Mouse (Mus musculus): ENCODE data around the gene Med7. TPM values are rescaled to one million over a fixed set of nuclear protein-coding genes. Genes with fewer than 3 reads are reported as not detected.

The Med7 gene
- polyA plus RNA-seq (2015; fragmentation: Nextera tagmentation; extraction: Ambion mirVana) = 64.0 and 66.6 TPM in 2 replicates

GRCm38 (mm10) chr11:46436760-46437458 lies at the start of gene Med7:
Gene Med7 (plus strand): TSS chr11:46436925.
- Histone ChIP-seq H3K4me2 (peak within 1 kb of the TSS; percentile 87), H3K9me3 (replicated peaks) (no peaks in the 10 kb centered on the region), H3K9ac (replicated peaks) (peak within 1 kb of the TSS; percentile 94), H3K27me3 (replicated peaks) (no peaks in the 10 kb centered on the region), H3K36me3 (peaks cover 11% of the 10 kb centered on the region; the same call in 1 of the 2 replicates), H3K4me1 (peaks cover 16% of the 10 kb centered on the region), H3K4me3 (replicated peaks) (peak within 1 kb of the TSS; percentile 100), H3K27ac (replicated peaks) (peak within 1 kb of the TSS; percentile 91)
- peak; percentile 100 for ATAC-seq (ENCODE audit: low FRiP score)
- WGBS = under 1% methylated on average over 59 of the region's 59 CpGs

GRCm38 (mm10) chr11:46387061-46387460 lies 49.7 kb upstream of the Med7 start:
- ATAC-seq (ENCODE audit: low FRiP score) = no peak
- Histone ChIP-seq H3K9ac (replicated peaks) (no peak overlapping the region), H3K4me3 (replicated peaks) (no peak overlapping the region)

GRCm38 (mm10) chr11:46388438-46388837 lies 48.3 kb upstream of the Med7 start:
- Histone ChIP-seq H3K27ac (replicated peaks) (no peak overlapping the region), H3K4me2 (no peak overlapping the region), H3K9ac (replicated peaks) (no peak overlapping the region), H3K4me1 (no peaks in the 10 kb centered on the region), H3K9me3 (replicated peaks) (no peaks in the 10 kb centered on the region), H3K27me3 (replicated peaks) (no peaks in the 10 kb centered on the region), H3K36me3 (no peaks in the 10 kb centered on the region), H3K4me3 (replicated peaks) (no peak overlapping the region)
- no peak for ATAC-seq (ENCODE audit: low FRiP score)
- WGBS = 71% methylated on average over 6 of the region's 6 CpGs

More at GRCm38 (mm10) chr11:46387061-46387460, 49.7 kb upstream of the Med7 start:
- Histone ChIP-seq H3K27ac (replicated peaks) (no peak overlapping the region), H3K4me2 (no peak overlapping the region), H3K27me3 (replicated peaks) (no peaks in the 10 kb centered on the region), H3K4me1 (no peaks in the 10 kb centered on the region), H3K9me3 (replicated peaks) (no peaks in the 10 kb centered on the region), H3K36me3 (no peaks in the 10 kb centered on the region)
- WGBS = 91% methylated on average over 8 of the region's 8 CpGs

- Histone ChIP-seq H3K4me1 (no peaks in the 10 kb centered on the region), H3K36me3 (no peaks in the 10 kb centered on the region), H3K9ac (replicated peaks) (no peak within 1 kb of the TSS), H3K9me3 (replicated peaks) (no peaks in the 10 kb centered on the region), H3K4me3 (replicated peaks) (no peak within 1 kb of the TSS), H3K27ac (replicated peaks) (no peak within 1 kb of the TSS), H3K4me2 (no peak within 1 kb of the TSS), H3K27me3 (replicated peaks) (no peaks in the 10 kb centered on the region)
- 91% methylated on average over 13 of the region's 13 CpGs for WGBS
- ATAC-seq (ENCODE audit: low FRiP score) = no peak
These were observed 47.2 kb upstream of the Med7 start, which contains the start of gene Itk for GRCm38 (mm10) chr11:46389336-46390117. Gene Itk (minus strand): TSS chr11:46389515.

- Histone ChIP-seq H3K4me3 (replicated peaks) (no peak overlapping the region), H3K36me3 (no peaks in the 10 kb centered on the region), H3K9me3 (replicated peaks) (no peaks in the 10 kb centered on the region), H3K9ac (replicated peaks) (no peak overlapping the region), H3K27me3 (replicated peaks) (no peaks in the 10 kb centered on the region), H3K27ac (replicated peaks) (no peak overlapping the region), H3K4me1 (no peaks in the 10 kb centered on the region), H3K4me2 (no peak overlapping the region)
- WGBS = 36% methylated on average over 3 of the region's 3 CpGs
- no peak for ATAC-seq (ENCODE audit: low FRiP score)
These were observed 46.1 kb upstream of the Med7 start for GRCm38 (mm10) chr11:46390621-46391020.

GRCm38 (mm10) chr11:46392890-46393289 lies 43.8 kb upstream of the Med7 start:
- Histone ChIP-seq H3K27me3 (replicated peaks) (no peaks in the 10 kb centered on the region), H3K9me3 (replicated peaks) (no peaks in the 10 kb centered on the region), H3K9ac (replicated peaks) (no peak overlapping the region), H3K4me3 (replicated peaks) (no peak overlapping the region), H3K27ac (replicated peaks) (no peak overlapping the region), H3K36me3 (no peaks in the 10 kb centered on the region), H3K4me2 (no peak overlapping the region), H3K4me1 (no peaks in the 10 kb centered on the region)
- no peak for ATAC-seq (ENCODE audit: low FRiP score)
- 90% methylated on average over 7 of the region's 7 CpGs for WGBS

GRCm38 (mm10) chr11:46393413-46393812 lies 43.3 kb upstream of the Med7 start:
- Histone ChIP-seq H3K9me3 (replicated peaks) (no peaks in the 10 kb centered on the region), H3K27ac (replicated peaks) (no peak overlapping the region), H3K4me3 (replicated peaks) (no peak overlapping the region), H3K4me1 (no peaks in the 10 kb centered on the region), H3K4me2 (no peak overlapping the region), H3K36me3 (no peaks in the 10 kb centered on the region), H3K27me3 (replicated peaks) (no peaks in the 10 kb centered on the region), H3K9ac (replicated peaks) (no peak overlapping the region)
- 85% methylated on average over 4 of the region's 4 CpGs for WGBS
- no peak for ATAC-seq (ENCODE audit: low FRiP score)

GRCm38 (mm10) chr11:46395088-46395487 lies 41.6 kb upstream of the Med7 start:
- no peak for ATAC-seq (ENCODE audit: low FRiP score)

GRCm38 (mm10) chr11:46395698-46396097 lies 41.0 kb upstream of the Med7 start:
- Histone ChIP-seq H3K4me1 (no peaks in the 10 kb centered on the region), H3K9ac (replicated peaks) (no peak overlapping the region), H3K9me3 (replicated peaks) (no peaks in the 10 kb centered on the region), H3K36me3 (no peaks in the 10 kb centered on the region), H3K4me3 (replicated peaks) (no peak overlapping the region), H3K27ac (replicated peaks) (no peak overlapping the region), H3K4me2 (no peak overlapping the region), H3K27me3 (replicated peaks) (no peaks in the 10 kb centered on the region)
- ATAC-seq (ENCODE audit: low FRiP score) = no peak
- 97% methylated on average over 2 of the region's 2 CpGs for WGBS

More at GRCm38 (mm10) chr11:46395088-46395487, 41.6 kb upstream of the Med7 start:
- WGBS = 89% methylated on average over 2 of the region's 2 CpGs
- Histone ChIP-seq H3K4me1 (no peaks in the 10 kb centered on the region), H3K27me3 (replicated peaks) (no peaks in the 10 kb centered on the region), H3K27ac (replicated peaks) (no peak overlapping the region), H3K9ac (replicated peaks) (no peak overlapping the region), H3K4me3 (replicated peaks) (no peak overlapping the region), H3K4me2 (no peak overlapping the region), H3K9me3 (replicated peaks) (no peaks in the 10 kb centered on the region), H3K36me3 (no peaks in the 10 kb centered on the region)

GRCm38 (mm10) chr11:46396167-46396859 lies 40.4 kb upstream of the Med7 start, which contains the start of gene Fam71b:
Gene Fam71b (plus strand): TSS chr11:46396559.
- H3K4me3 ChIP-seq (replicated peaks) = no peak within 1 kb of the TSS
- 82% methylated on average over 13 of the region's 13 CpGs for WGBS
- H3K36me3 ChIP-seq = no peaks in the 10 kb centered on the region
- H3K4me1 ChIP-seq = no peaks in the 10 kb centered on the region
- no peaks in the 10 kb centered on the region for H3K27me3 ChIP-seq (replicated peaks)
- H3K4me2 ChIP-seq = no peak within 1 kb of the TSS
- no peaks in the 10 kb centered on the region for H3K9me3 ChIP-seq (replicated peaks)
- H3K27ac ChIP-seq (replicated peaks) = no peak within 1 kb of the TSS
- no peak within 1 kb of the TSS for H3K9ac ChIP-seq (replicated peaks)
- ATAC-seq (ENCODE audit: low FRiP score) = no peak

GRCm38 (mm10) chr11:46396860-46397179 lies 39.9 kb upstream of the Med7 start:
- Histone ChIP-seq H3K27ac (replicated peaks) (no peak overlapping the region), H3K4me3 (replicated peaks) (no peak overlapping the region), H3K4me2 (no peak overlapping the region), H3K9me3 (replicated peaks) (no peaks in the 10 kb centered on the region), H3K4me1 (no peaks in the 10 kb centered on the region), H3K27me3 (replicated peaks) (no peaks in the 10 kb centered on the region), H3K36me3 (no peaks in the 10 kb centered on the region), H3K9ac (replicated peaks) (no peak overlapping the region)
- WGBS = 90% methylated on average over 4 of the region's 4 CpGs
- no peak for ATAC-seq (ENCODE audit: low FRiP score)

Measured in neural tube, embryonic 15.5 days (tissue).